Mouse (Mus musculus): ENCODE measurements around the gene Fuk. TPM values are rescaled to one million over a fixed set of nuclear protein-coding genes. Genes with fewer than 3 reads are reported as not detected.

Gene Fuk
- total RNA-seq, 2 experiments from 2014 or later, result 17.2 to 21.7 TPM

DNA sequence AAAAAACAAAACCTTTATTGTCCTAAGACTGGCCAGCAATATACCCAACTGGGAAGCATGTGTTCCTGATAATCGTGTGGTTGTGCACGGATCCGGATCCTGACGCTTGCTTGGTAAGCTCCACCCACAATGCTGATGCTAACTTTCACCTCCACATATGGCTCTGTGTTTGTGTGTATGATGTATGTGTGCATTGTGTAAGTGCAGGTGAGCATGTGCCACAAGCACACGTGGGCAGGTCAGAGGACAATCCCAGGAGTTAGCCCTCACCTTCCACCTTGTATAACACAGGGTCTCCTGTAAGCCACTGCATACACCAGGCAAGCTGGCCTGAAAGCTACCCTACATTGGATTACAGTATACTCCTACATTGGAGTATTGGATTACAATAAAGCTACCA, 59.1 kb downstream of the Fuk start:
- DNase-seq (ENCODE audit: low spot score in 2 of 2), result no peak
- intact Hi-C loops (cut with DNase I), result loop anchor here (10.0 kb wide), 1 partner anchor 198 kb away; no protein-coding TSS in a partner anchor

DNA sequence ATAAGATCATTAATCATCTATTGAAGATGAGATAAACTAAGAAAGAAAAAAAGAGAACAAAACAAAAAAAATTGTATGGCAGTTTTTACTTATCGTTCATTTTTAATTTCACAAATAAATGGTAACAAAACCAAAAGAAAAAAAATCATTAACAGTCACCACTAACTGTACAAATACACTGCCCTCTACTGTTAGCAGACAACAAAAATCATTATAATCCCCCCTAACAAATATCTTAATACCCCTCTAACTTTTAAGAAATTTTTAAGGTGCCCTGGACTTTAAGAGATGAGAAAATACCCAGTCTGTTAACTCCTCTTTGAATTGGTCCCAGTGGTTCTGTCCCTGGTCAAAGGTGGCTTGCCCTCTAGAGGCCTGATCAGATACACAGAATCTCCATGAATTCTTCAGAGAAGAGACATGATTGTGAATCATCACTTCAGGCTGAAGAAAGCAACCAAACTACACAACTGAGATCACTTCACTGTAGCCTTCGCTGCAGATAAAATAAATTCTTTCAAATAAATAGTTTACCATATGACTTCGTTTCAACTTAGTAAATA, 60.2 kb downstream of the Fuk start:
- intact Hi-C loops (cut with DNase I), result loop anchor here (10.0 kb wide), 1 partner anchor 197 kb away; no protein-coding TSS in a partner anchor
- no peak for DNase-seq (ENCODE audit: low spot score in 2 of 2)

Other genes with a start within 250 kb of the Fuk start
- gene Mtss1l, start 181.0 kb downstream of the Fuk start, total RNA-seq (2021), result 100 to 1,000 TPM; 196 to 205 TPM
- 100 to 1,000 TPM; 103 to 107 TPM for gene Il34, start 96.6 kb downstream of the Fuk start, total RNA-seq (2021)
- 10 to 100 TPM; 51.7 to 61.4 TPM for gene Cog4, start 55.9 kb downstream of the Fuk start, total RNA-seq (2021)
- gene Sf3b3, start 55.7 kb downstream of the Fuk start, total RNA-seq (2021), result 10 to 100 TPM; 57.9 to 65.3 TPM
- gene St3gal2, start 17.4 kb upstream of the Fuk start, total RNA-seq (2021), result 10 to 100 TPM; 93.3 to 94.1 TPM
- 10 to 100 TPM; 26.6 to 30.7 TPM for gene Ddx19a, start 95.3 kb upstream of the Fuk start, total RNA-seq (2021)
- gene Ddx19b, start 129.3 kb upstream of the Fuk start, total RNA-seq (2021), result 10 to 100 TPM; 23.3 to 24.1 TPM
- gene Aars, start 130.7 kb upstream of the Fuk start, total RNA-seq (2021), result 100 to 1,000 TPM in 1 of 2 experiments, 10 to 100 TPM in 1; 98.9 to 106 TPM
- gene Exosc6, start 153.9 kb upstream of the Fuk start, total RNA-seq (2021), result not detected
- gene Clec18a, start 189.9 kb upstream of the Fuk start, total RNA-seq (2021), result 1 to 10 TPM; 3.2 to 3.5 TPM
- gene Pdpr, start 192.1 kb upstream of the Fuk start, total RNA-seq (2021), result 10 to 100 TPM; 28.1 to 29.5 TPM